Mouse (Mus musculus): ENCODE data around the gene Fbxl8.

Fbxl8 gene

GRCm38 (mm10) chr8:105257318-105258114, 6.9 kb upstream of the Fbxl8 start:
- DNase-seq (ENCODE audit: low read depth): no peak

- no peak for DNase-seq (ENCODE audit: low read depth)
Observed at GRCm38 (mm10) chr8:105258911-105259720, 5.3 kb upstream of the Fbxl8 start.

- no peak for DNase-seq (ENCODE audit: low read depth)
Observed at GRCm38 (mm10) chr8:105259721-105260320, 4.6 kb upstream of the Fbxl8 start.

GRCm38 (mm10) chr8:105260371-105261099, 3.9 kb upstream of the Fbxl8 start:
- DNase-seq (ENCODE audit: low read depth): no peak

GRCm38 (mm10) chr8:105261326-105261980, 3.0 kb upstream of the Fbxl8 start:
- DNase-seq (ENCODE audit: low read depth): no peak

- no peak for DNase-seq (ENCODE audit: low read depth)
Observed at GRCm38 (mm10) chr8:105263244-105263912, 1.1 kb upstream of the Fbxl8 start.

GRCm38 (mm10) chr8:105265128-105265527, 680 bp downstream of the Fbxl8 start:
- no peak for DNase-seq (ENCODE audit: low read depth)

- no peak for DNase-seq (ENCODE audit: low read depth)
Observed at GRCm38 (mm10) chr8:105266775-105267174, 2.3 kb downstream of the Fbxl8 start.

- no peak for DNase-seq (ENCODE audit: low read depth)
Observed at GRCm38 (mm10) chr8:105268342-105269074, 4.1 kb downstream of the Fbxl8 start.

GRCm38 (mm10) chr8:105269075-105269458, 4.6 kb downstream of the Fbxl8 start:
- no peak for DNase-seq (ENCODE audit: low read depth)

- peak; percentile 36 for DNase-seq (ENCODE audit: low read depth)
Observed at GRCm38 (mm10) chr8:105269461-105269947, 5.1 kb downstream of the Fbxl8 start, which contains the start of gene Hsf4. TSS of gene Hsf4 (plus strand) at chr8:105269801.

GRCm38 (mm10) chr8:105270101-105270915, 5.9 kb downstream of the Fbxl8 start:
- no peak for DNase-seq (ENCODE audit: low read depth)

- no peak for DNase-seq (ENCODE audit: low read depth)
Observed at GRCm38 (mm10) chr8:105270916-105271186, 6.4 kb downstream of the Fbxl8 start.

- DNase-seq (ENCODE audit: low read depth): no peak
Observed at GRCm38 (mm10) chr8:105275387-105275786, 10.9 kb downstream of the Fbxl8 start.

- DNase-seq (ENCODE audit: low read depth): no peak
Observed at GRCm38 (mm10) chr8:105275840-105276239, 11.4 kb downstream of the Fbxl8 start, which contains the start of gene Nol3. TSS of gene Nol3 (plus strand) at chr8:105276140.

- no peak for DNase-seq (ENCODE audit: low read depth)
Observed at GRCm38 (mm10) chr8:105276292-105277120, 12.1 kb downstream of the Fbxl8 start.

- peak; percentile 74 for DNase-seq (ENCODE audit: low read depth)
Observed at GRCm38 (mm10) chr8:105278911-105279334, 14.5 kb downstream of the Fbxl8 start.

GRCm38 (mm10) chr8:105280567-105280966, 16.1 kb downstream of the Fbxl8 start:
- DNase-seq (ENCODE audit: low read depth): no peak

Data from fibroblast of lung, adult 2 months (primary cell).